Mouse (Mus musculus): Measurements from ENCODE around the gene Olfr699. TPM values are rescaled to one million over a fixed set of nuclear protein-coding genes. Genes with fewer than 3 reads are reported as not detected.

Gene Olfr699
- polyA plus RNA-seq, 1 experiment from 2014 or later, result not detected

Other genes with a start within 250 kb of the Olfr699 start
- not detected in 2 replicates for gene Olfr693, start 112.6 kb downstream of the Olfr699 start, polyA plus RNA-seq (2016; fragmentation: Nextera tagmentation; extraction: Ambion mirVana)
- not detected in 2 replicates for gene Olfr694, start 101.4 kb downstream of the Olfr699 start, polyA plus RNA-seq (2016; fragmentation: Nextera tagmentation; extraction: Ambion mirVana)
- gene Olfr695, start 76.8 kb downstream of the Olfr699 start, polyA plus RNA-seq (2016; fragmentation: Nextera tagmentation; extraction: Ambion mirVana), result not detected in 2 replicates
- not detected in 2 replicates for gene Olfr697, start 50.8 kb downstream of the Olfr699 start, polyA plus RNA-seq (2016; fragmentation: Nextera tagmentation; extraction: Ambion mirVana)
- not detected in 2 replicates for gene Olfr698, start 37.8 kb downstream of the Olfr699 start, polyA plus RNA-seq (2016; fragmentation: Nextera tagmentation; extraction: Ambion mirVana)
- gene Olfr700, start 15.6 kb upstream of the Olfr699 start, polyA plus RNA-seq (2016; fragmentation: Nextera tagmentation; extraction: Ambion mirVana), result not detected in 2 replicates
- 0.02 TPM in 1 of 2 replicates, not detected in the other for gene Olfr701, start 20.9 kb upstream of the Olfr699 start, polyA plus RNA-seq (2016; fragmentation: Nextera tagmentation; extraction: Ambion mirVana)
- gene Olfr702, start 40.7 kb upstream of the Olfr699 start, polyA plus RNA-seq (2016; fragmentation: Nextera tagmentation; extraction: Ambion mirVana), result not detected in 2 replicates
- not detected in 2 replicates for gene Olfr703, start 50.2 kb upstream of the Olfr699 start, polyA plus RNA-seq (2016; fragmentation: Nextera tagmentation; extraction: Ambion mirVana)
- gene Olfr704, start 70.0 kb upstream of the Olfr699 start, polyA plus RNA-seq (2016; fragmentation: Nextera tagmentation; extraction: Ambion mirVana), result not detected in 2 replicates
- gene Olfr705, start 83.7 kb upstream of the Olfr699 start, polyA plus RNA-seq (2016; fragmentation: Nextera tagmentation; extraction: Ambion mirVana), result not detected in 2 replicates
- not detected in 2 replicates for gene Olfr706, start 95.0 kb upstream of the Olfr699 start, polyA plus RNA-seq (2016; fragmentation: Nextera tagmentation; extraction: Ambion mirVana)
- not detected in 2 replicates for gene Olfr707, start 108.0 kb upstream of the Olfr699 start, polyA plus RNA-seq (2016; fragmentation: Nextera tagmentation; extraction: Ambion mirVana)
- not detected in 2 replicates for gene Olfr1532-ps1, start 114.8 kb upstream of the Olfr699 start, polyA plus RNA-seq (2016; fragmentation: Nextera tagmentation; extraction: Ambion mirVana)
- not detected in 2 replicates for gene Olfr709-ps1, start 139.0 kb upstream of the Olfr699 start, polyA plus RNA-seq (2016; fragmentation: Nextera tagmentation; extraction: Ambion mirVana)
- gene Olfr710, start 155.1 kb upstream of the Olfr699 start, polyA plus RNA-seq (2016; fragmentation: Nextera tagmentation; extraction: Ambion mirVana), result not detected in 2 replicates
- gene Olfr6, start 170.7 kb upstream of the Olfr699 start, polyA plus RNA-seq (2016; fragmentation: Nextera tagmentation; extraction: Ambion mirVana), result not detected in 2 replicates
- not detected in 2 replicates for gene Olfr711, start 182.3 kb upstream of the Olfr699 start, polyA plus RNA-seq (2016; fragmentation: Nextera tagmentation; extraction: Ambion mirVana)
- not detected in 2 replicates for gene Olfr2, start 212.9 kb upstream of the Olfr699 start, polyA plus RNA-seq (2016; fragmentation: Nextera tagmentation; extraction: Ambion mirVana)
- gene Olfr713, start 238.0 kb upstream of the Olfr699 start, polyA plus RNA-seq (2016; fragmentation: Nextera tagmentation; extraction: Ambion mirVana), result not detected in 2 replicates

Data from liver, embryonic 12.5 days (tissue).